Mouse (Mus musculus): Measurements from ENCODE around the gene 2410137M14Rik.

DNA sequence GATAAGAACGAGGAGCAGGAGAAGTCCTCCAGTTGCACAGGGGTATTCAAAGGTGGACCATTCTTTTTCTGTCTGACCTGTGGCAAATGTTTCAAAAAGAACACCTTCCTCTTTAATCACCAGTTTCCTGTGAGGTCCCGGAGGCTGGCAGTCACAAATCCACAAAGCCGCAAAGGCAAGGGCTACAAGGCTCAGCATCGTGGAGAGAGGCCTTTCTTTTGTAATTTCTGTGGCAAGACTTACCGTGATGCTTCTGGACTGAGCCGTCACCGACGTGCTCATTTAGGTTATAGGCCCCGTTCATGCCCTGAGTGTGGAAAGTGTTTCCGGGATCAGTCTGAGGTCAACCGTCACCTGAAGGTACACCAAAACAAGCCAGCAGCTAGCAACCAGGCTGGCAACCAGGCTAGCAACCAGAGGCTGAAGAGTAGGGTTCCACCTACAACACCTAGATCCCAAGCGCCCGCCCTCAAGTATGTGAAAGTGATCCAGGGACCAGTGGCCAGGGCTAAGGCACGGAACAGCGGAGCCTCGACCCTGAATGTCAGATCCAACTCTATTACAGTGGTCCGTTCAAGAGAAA, 28.5 kb upstream of the 2410137M14Rik start:
- TF ChIP-seq CTCF (IDR thresholded peaks at IDR 0.05; ENCODE audit: low read depth, low read length), result no peak
- no peak for TF ChIP-seq POLR2A (IDR thresholded peaks at IDR 0.05; ENCODE audit: insufficient read depth, low read length)

All from ES-Bruce4 (cell line).